8 mouse cellular contexts compared by ENCODE assay signal in genomic region chr3:100162315-100163105, GRCm38 (mm10). TPM values are rescaled to one million over a fixed set of nuclear protein-coding genes. Genes with fewer than 3 reads are reported as not detected.
DNase-seq lines count a peak whose midpoint lies in the region; ATAC-seq and TF ChIP-seq lines count a peak whose summit lies in the region.

Gene Gdap2 (plus strand): TSS chr3:100162381.
Gene Wdr3 (minus strand): TSS chr3:100162407.

- H3K9me3 ChIP-seq in hindbrain, postnatal 0 days (ENCODE audit: low read length): no peaks in the 10 kb centered on the region

- DNase-seq in ZHBTc4 (ENCODE audit: low read depth, low spot score): peak; percentile 95
- peak; percentile 96 for DNase-seq in gastrocnemius, adult 2 months
- DNase-seq in hindbrain, postnatal 0 days (ENCODE audit: low spot score): peak; percentile 98
- peak; percentile 93 to 94 for DNase-seq in left cerebral cortex, adult 2 months (ENCODE audit: extremely low spot score in 1 of 2, low spot score in 2 of 2)
- peak; percentile 96 for DNase-seq in right cerebral cortex, adult 2 months (ENCODE audit: low spot score in 2 of 2)
- peak; percentile 95 for DNase-seq in urinary bladder, postnatal 14 days (ENCODE audit: low spot score)

- H3K4me2 ChIP-seq in hindbrain, postnatal 0 days (ENCODE audit: low read depth, low read length): peak within 1 kb of the TSS; percentile 86

- no peaks in the 10 kb centered on the region for H3K27me3 ChIP-seq in hindbrain, postnatal 0 days (ENCODE audit: insufficient read depth, low read length)

- peak within 1 kb of the TSS; percentile 92 for H3K27ac ChIP-seq in gastrocnemius, adult 2 months
- H3K27ac ChIP-seq in hindbrain, postnatal 0 days: peak within 1 kb of the TSS; percentile 91
- H3K27ac ChIP-seq in left cerebral cortex, adult 2 months: peak within 1 kb of the TSS; percentile 96

- peaks cover 6% of the 10 kb centered on the region; the same call in 1 of the 2 replicates for H3K4me1 ChIP-seq in hindbrain, postnatal 0 days (ENCODE audit: insufficient read depth, low read length)

- peak within 1 kb of the TSS; percentile 85 for H3K4me3 ChIP-seq in gastrocnemius, adult 2 months
- peak within 1 kb of the TSS; percentile 89 for H3K4me3 ChIP-seq in hindbrain, postnatal 0 days (ENCODE audit: low read length)
- H3K4me3 ChIP-seq in left cerebral cortex, adult 2 months: peak within 1 kb of the TSS; percentile 78

- under 1% methylated on average over 54 of the region's 55 CpGs for WGBS in hindbrain, postnatal 0 days

- H3K9ac ChIP-seq in hindbrain, postnatal 0 days (replicated peaks; ENCODE audit: low read length): peak within 1 kb of the TSS; percentile 89

- intact Hi-C loops in gastrocnemius, adult 2 months (cut with DNase I): loop anchor here (10.0 kb wide), 1 partner anchor 522 kb away; the partner anchor contains the start of gene Man1a2
- intact Hi-C loops in left cerebral cortex, adult 2 months (cut with DNase I): no loop called here

- peak; percentile 98 for ATAC-seq in common myeloid progenitor, adult 5-6 weeks (replicated peaks; ENCODE audit: low read depth, poor library complexity, severe bottlenecking)
- peak; percentile 99 for ATAC-seq in hindbrain, postnatal 0 days
- peak; percentile 91 for ATAC-seq in megakaryocyte, adult 5-6 weeks (ENCODE audit: poor library complexity, severe bottlenecking)

- TF ChIP-seq CTCF in gastrocnemius, adult 2 months (IDR thresholded peaks at IDR 0.05): no peak
- no peak for TF ChIP-seq CTCF in hindbrain, postnatal 0 days (IDR thresholded peaks at IDR 0.05; ENCODE audit: low read depth)
- no peak for TF ChIP-seq CTCF in left cerebral cortex, adult 2 months (IDR thresholded peaks at IDR 0.05)

- H3K36me3 ChIP-seq in hindbrain, postnatal 0 days (ENCODE audit: insufficient read depth, low read length): peaks cover 13% of the 10 kb centered on the region; the same call in 1 of the 2 replicates

RNA-seq across cellular contexts. Expression of gene Gdap2, which starts in this region (rescaled TPM):
- 22.4 and 28.3 TPM in 2 replicates for total RNA-seq in common myeloid progenitor, adult 5-6 weeks (2017)
- 1 to 10 TPM; 5.8 to 5.9 TPM for total RNA-seq in gastrocnemius, adult 2 months (2021)
- total RNA-seq in hindbrain, postnatal 0 days (2014; rRNA removed): 31.7 and 36.4 TPM in 2 replicates
- 28.2 and 29.9 TPM in 2 replicates for polyA plus RNA-seq in hindbrain, postnatal 0 days (2015; fragmentation: Nextera tagmentation; extraction: Ambion mirVana)
- total RNA-seq in left cerebral cortex, adult 2 months (2021): 10 to 100 TPM; 37.8 to 42.7 TPM
- 65.2 and 65.8 TPM in 2 replicates for total RNA-seq in megakaryocyte, adult 5-6 weeks (2015)
- 55.4 and 56.4 TPM in 2 replicates for total RNA-seq in megakaryocyte, adult 5-6 weeks (2017)

RNA-seq across cellular contexts. Expression of gene Wdr3, which starts in this region (rescaled TPM):
- total RNA-seq in common myeloid progenitor, adult 5-6 weeks (2017): 127 and 153 TPM in 2 replicates
- 1 to 10 TPM; 9.2 to 9.4 TPM for total RNA-seq in gastrocnemius, adult 2 months (2021)
- total RNA-seq in hindbrain, postnatal 0 days (2014; rRNA removed): 12.4 and 16.0 TPM in 2 replicates
- polyA plus RNA-seq in hindbrain, postnatal 0 days (2015; fragmentation: Nextera tagmentation; extraction: Ambion mirVana): 22.1 and 22.5 TPM in 2 replicates
- total RNA-seq in left cerebral cortex, adult 2 months (2021): 10 to 100 TPM; 18.4 to 22.5 TPM
- 37.8 and 45.8 TPM in 2 replicates for total RNA-seq in megakaryocyte, adult 5-6 weeks (2015)
- total RNA-seq in megakaryocyte, adult 5-6 weeks (2017): 95.3 and 101 TPM in 2 replicates

Comparison
In these comparisons a context has a peak if more than half of its experiments do, and no peak if none do; other contexts are left out.
1. Peak in every context shown above with its lines: DNase-seq, ATAC-seq, H3K4me3 ChIP-seq and H3K27ac ChIP-seq.